Mouse (Mus musculus) liver, embryonic 14.5 days (tissue): ENCODE results near the gene Galc.

ENCODE experiments used
- CTCF ChIP-seq: IDR thresholded peaks from 2 replicates; pipeline ENCODE4 v1.5.1; 2016; ENCODE audit warnings: antibody characterized with exemption, low read depth, control low read depth
- EP300 ChIP-seq: IDR thresholded peaks from 2 replicates; pipeline ENCODE4 v1.6.1; 2016; ENCODE audit warnings: antibody characterized with exemption, low read depth

DNA sequence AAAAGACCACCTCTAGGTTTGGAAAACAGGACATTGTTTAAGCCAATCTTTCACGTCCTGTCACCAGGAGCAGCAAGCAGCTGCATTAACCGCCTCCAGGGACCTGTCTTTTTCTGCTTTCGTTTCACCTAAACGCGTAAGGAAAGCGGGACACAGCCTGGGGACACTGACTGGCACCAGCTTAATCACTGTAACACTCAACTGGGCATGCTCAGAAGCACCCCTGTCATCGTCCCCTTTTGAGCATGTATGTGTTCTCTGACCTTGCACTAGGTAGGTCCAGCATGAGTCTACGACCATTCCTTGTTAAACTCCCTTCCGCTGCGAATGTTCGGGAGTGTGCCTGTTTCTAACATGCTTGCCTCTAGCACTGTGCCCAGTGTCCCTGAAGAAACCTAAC lies 42.8 kb downstream of the Galc start:
- TF ChIP-seq CTCF (no peak), EP300 (no peak)
